Mouse (Mus musculus) liver, embryonic 12.5 days (tissue): ENCODE measurements around the gene Polr1a. TPM values are rescaled to one million over a fixed set of nuclear protein-coding genes. Genes with fewer than 3 reads are reported as not detected.

Experiments
- ATAC-seq: fragments of 200-750 bp; cut with Nextera tagmentation; 2 replicates; pipeline ENCODE4 v1.8.0; 2017; ENCODE audit warnings: moderate number of reproducible peaks, mild to moderate bottlenecking, moderate library complexity
- H3K27ac ChIP-seq: fragments of 300-500 bp; sonication (generic); 2 replicates; pipeline ENCODE4 v1.5.1; 2016; ENCODE audit warnings: mild to moderate bottlenecking
- H3K27me3 ChIP-seq: fragments of 300-500 bp; sonication (generic); replicated peaks from 2 replicates; pipeline ENCODE4 v1.6.1; 2016; ENCODE audit warnings: mild to moderate bottlenecking, moderate library complexity
- H3K36me3 ChIP-seq: fragments of 300-500 bp; sonication (generic); 2 replicates; pipeline ENCODE4 v1.6.1; 2016; ENCODE audit warnings: mild to moderate bottlenecking, moderate library complexity
- H3K4me1 ChIP-seq: fragments of 300-500 bp; sonication (generic); 2 replicates; pipeline ENCODE4 v1.6.1; 2016
- H3K4me2 ChIP-seq: fragments of 300-500 bp; sonication (generic); 2 replicates; pipeline ENCODE4 v1.6.1; 2016; ENCODE audit warnings: mild to moderate bottlenecking, moderate library complexity
- H3K4me3 ChIP-seq: fragments of 300-500 bp; sonication (generic); 2 replicates; pipeline ENCODE4 v1.5.1; 2016; ENCODE audit warnings: mild to moderate bottlenecking, moderate library complexity
- H3K9ac ChIP-seq: fragments of 300-500 bp; sonication (generic); 2 replicates; pipeline ENCODE4 v1.6.1; 2016; ENCODE audit warnings: mild to moderate bottlenecking, moderate library complexity
- H3K9me3 ChIP-seq: fragments of 300-500 bp; sonication (generic); replicated peaks from 2 replicates; pipeline ENCODE4 v1.6.1; 2016; ENCODE audit warnings: mild to moderate bottlenecking, moderate library complexity
- WGBS: fragments of 180-500 bp; shearing (Covaris S2); methylation state at CpG from one replicate; pipeline ENCODE4 v1.1.7; 2016; ENCODE audit not compliant: insufficient replicate concordance; 5-methylcytosine and 5-hydroxymethylcytosine counted together
- polyA plus RNA-seq: library from polyadenylated mRNA; unstranded; fragments of >200 nt; fragmentation: Nextera tagmentation; extraction: Ambion mirVana; gene quantifications from 2 replicates; pipeline ENCODE4 v1.2.1, GENCODE M21; 2016

Gene Polr1a
- polyA plus RNA-seq, 1 experiment from 2014 or later = 33.0 TPM

DNA sequence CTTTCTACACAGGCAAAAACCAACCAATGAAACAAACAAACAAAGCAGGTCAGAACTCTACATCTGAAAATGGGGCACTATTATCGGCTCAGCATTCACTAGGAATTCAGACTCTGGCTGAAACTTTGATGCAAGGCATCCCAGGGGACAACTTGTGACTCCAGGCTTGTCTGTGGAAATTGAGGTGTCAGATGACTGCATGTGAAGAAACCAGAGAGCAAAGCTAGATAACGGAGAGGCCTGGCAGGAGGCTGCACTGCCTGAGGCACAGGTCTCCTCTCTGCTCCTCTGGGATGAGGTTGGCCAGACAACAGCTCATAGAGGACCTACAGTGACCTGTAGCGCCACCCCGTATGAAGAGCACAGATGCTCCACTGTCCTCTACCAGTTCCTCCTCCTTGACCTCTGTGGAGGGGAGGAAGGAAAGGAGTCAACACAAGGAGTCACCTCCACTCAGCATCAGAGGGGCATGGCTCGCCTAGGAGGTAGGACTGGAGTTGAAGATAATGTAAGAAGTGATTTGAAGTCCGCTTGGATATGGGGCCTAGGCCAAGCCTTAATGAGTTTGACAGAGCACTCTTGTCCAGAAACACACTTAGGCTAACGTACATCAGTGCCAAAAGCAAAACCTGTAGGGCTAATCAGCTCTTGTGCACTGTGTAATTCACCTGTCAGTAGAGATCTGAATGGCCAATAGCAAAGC, 78.8 kb downstream of the Polr1a start:
- ATAC-seq = no peak
- H3K9me3 ChIP-seq = no peaks in the 10 kb centered on the region
- H3K4me1 ChIP-seq = peaks cover 23% of the 10 kb centered on the region
- peaks cover 6% of the 10 kb centered on the region for H3K27me3 ChIP-seq
- WGBS = 61% methylated on average over 7 of the region's 7 CpGs
- H3K4me3 ChIP-seq = no peak overlapping the region
- H3K4me2 ChIP-seq = no peak overlapping the region
- H3K27ac ChIP-seq = no peak overlapping the region
- no peak overlapping the region for H3K9ac ChIP-seq
- H3K36me3 ChIP-seq = no peaks in the 10 kb centered on the region

DNA sequence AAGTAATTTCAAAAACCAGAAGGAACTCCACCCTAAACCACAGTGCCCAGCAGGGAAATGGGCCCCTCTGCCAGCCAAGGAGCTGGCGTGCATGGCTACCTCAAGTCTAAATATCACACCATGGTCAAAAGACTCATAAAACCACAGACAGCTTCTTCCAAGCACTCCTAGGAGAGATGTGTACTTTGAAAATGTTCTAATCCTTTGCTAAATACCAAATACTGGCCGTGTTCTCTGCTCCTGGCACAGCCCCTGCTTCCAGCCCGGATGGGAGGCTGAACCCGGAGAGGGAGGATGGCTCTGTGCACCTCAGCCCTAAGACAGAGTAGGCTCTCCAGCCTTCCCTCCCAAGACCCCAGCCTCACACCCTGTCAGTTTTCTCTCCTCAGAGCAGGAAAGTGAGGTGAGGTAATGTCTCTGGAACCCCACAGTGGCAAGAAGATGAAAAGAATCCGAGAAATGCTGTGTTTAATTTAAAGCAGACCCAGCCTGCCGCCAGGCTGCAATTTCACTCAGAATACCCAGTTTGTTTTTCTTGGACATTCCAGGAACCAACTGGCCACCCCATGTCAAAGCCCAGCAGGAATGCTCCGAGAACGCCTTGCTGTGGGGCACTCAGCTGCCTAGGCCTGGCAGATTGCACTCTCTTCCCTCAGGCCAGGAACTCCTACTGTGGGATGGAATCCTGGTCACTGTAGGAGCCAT, 80.9 kb downstream of the Polr1a start:
- Histone ChIP-seq H3K36me3 (no peaks in the 10 kb centered on the region), H3K4me1 (peaks cover 23% of the 10 kb centered on the region), H3K27ac (peak overlapping the region; percentile 3), H3K4me3 (no peak overlapping the region), H3K9me3 (no peaks in the 10 kb centered on the region), H3K4me2 (no peak overlapping the region), H3K27me3 (peaks cover 6% of the 10 kb centered on the region), H3K9ac (no peak overlapping the region)
- WGBS = 58% methylated on average over 8 of the region's 8 CpGs
- no peak for ATAC-seq

DNA sequence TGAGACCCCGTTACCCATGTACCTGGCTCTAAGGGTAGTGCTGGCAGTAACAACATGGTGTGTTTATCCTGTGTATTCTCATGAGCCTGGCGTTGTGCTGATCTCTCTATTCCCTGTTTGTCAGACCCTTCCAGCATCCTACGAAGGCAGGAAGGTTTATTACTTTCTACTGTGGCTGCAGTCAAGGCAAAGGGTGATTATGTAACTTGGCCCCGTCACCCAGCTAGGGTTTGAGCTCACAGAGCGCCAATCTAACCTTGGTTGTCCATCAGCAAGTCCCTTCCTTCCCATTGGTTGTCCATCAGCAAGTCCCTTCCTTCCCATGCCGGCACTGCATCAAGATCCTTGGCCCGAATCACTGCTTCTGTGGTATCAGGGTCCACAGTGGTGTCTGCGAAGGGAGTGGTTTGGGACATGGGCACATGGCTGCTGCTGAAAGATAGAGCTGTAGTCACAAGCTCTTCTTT, 81.6 kb downstream of the Polr1a start:
- WGBS = 45% methylated on average over 8 of the region's 8 CpGs
- H3K27me3 ChIP-seq = peaks cover 6% of the 10 kb centered on the region
- H3K36me3 ChIP-seq = no peaks in the 10 kb centered on the region
- H3K27ac ChIP-seq = peak overlapping the region; percentile 23
- no peak overlapping the region for H3K9ac ChIP-seq
- peaks cover 23% of the 10 kb centered on the region for H3K4me1 ChIP-seq
- H3K9me3 ChIP-seq = no peaks in the 10 kb centered on the region
- ATAC-seq = no peak
- H3K4me3 ChIP-seq = no peak overlapping the region
- no peak overlapping the region for H3K4me2 ChIP-seq

DNA sequence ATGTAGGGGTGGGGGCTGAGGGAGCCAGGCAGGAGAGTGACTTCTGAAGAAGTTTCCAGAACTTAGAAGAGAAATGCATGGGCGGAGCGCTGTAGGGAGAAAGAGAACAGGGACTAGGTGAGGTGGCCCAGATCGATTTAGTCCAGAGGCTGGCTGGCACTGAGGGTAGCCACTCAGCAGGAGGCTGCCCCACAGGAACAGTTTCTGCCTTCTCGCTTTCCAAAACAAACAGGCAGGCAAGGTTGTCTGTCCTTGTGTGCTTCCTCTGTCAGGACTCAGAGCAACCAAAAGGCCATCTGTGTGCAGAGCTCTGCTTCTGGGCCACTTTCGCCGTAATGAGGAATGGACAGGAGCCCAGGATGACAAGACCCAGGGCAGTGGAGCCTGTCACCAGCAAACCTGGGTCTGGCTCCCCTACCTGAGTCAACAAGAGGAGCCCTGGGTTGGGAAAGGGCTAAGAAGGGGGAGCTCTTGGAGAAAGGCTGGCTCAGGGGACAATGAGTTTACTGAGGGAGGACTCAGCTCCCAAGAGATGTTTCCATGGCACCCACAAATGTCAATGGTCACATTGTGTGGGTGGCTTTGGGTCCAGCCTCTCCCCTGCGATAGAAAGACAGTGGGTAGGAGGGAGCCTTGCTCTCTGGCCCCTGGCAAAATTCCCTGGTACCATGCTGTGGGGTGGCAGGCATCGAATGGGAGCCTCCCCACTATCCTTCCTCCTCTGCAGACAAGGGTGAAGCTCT, 82.5 kb downstream of the Polr1a start:
- ATAC-seq = no peak
- no peak overlapping the region for H3K9ac ChIP-seq
- peaks cover 6% of the 10 kb centered on the region for H3K27me3 ChIP-seq
- H3K4me1 ChIP-seq = peaks cover 23% of the 10 kb centered on the region
- no peak overlapping the region for H3K4me2 ChIP-seq
- no peak overlapping the region for H3K4me3 ChIP-seq
- H3K27ac ChIP-seq = 0 out of 2 replicates have a peak overlapping the region, but pooled peaks have one; percentile 12
- 62% methylated on average over 8 of the region's 8 CpGs for WGBS
- H3K9me3 ChIP-seq = no peaks in the 10 kb centered on the region
- H3K36me3 ChIP-seq = no peaks in the 10 kb centered on the region

DNA sequence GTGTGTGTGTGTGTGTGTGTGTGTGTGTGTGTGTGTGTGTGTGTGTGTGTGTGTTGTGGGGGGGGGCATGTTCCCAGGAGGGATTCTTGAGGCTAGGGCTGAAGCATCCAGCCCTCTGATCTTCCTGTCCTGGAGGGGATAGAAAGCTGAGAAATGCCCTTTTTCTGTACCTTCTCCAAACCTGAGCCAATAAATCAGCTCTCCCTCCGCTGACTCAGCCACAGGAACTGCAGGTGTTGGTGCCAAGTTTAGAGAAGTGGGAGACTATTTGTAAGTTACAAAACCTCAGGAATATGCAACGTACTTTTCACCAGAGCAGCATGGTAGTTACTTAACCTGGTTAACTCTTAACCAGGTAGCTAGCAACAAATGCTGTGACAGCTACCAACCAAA, 83.1 kb downstream of the Polr1a start:
- WGBS = 51% methylated on average over 2 of the region's 2 CpGs
- Histone ChIP-seq H3K4me3 (no peak overlapping the region), H3K9me3 (no peaks in the 10 kb centered on the region), H3K27me3 (peaks cover 6% of the 10 kb centered on the region), H3K4me2 (no peak overlapping the region), H3K36me3 (no peaks in the 10 kb centered on the region), H3K4me1 (peaks cover 23% of the 10 kb centered on the region), H3K9ac (no peak overlapping the region), H3K27ac (no peak overlapping the region)
- ATAC-seq = no peak

DNA sequence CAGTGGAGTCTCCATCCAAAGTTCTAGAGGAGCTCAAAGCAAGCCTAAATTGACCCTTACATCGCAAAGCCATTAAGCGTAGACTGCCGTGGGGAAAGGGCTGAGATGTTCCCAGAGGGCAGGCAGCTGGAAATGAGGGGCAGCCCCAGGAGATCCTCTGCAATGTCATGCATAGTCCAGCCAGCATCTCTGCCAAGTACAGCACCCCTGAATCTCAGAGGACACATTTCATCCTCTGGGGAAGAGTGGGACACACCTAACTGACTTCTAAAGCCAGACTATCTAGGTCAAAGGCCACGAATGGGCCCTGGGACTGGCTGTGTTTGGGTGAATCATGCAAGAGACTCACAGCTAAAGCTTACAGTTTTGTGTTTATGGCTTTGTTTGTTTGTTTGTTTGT, 85.2 kb downstream of the Polr1a start:
- Histone ChIP-seq H3K9me3 (no peaks in the 10 kb centered on the region), H3K36me3 (no peaks in the 10 kb centered on the region), H3K27ac (no peak overlapping the region), H3K4me1 (peaks cover 23% of the 10 kb centered on the region), H3K9ac (no peak overlapping the region), H3K4me3 (no peak overlapping the region), H3K4me2 (no peak overlapping the region), H3K27me3 (peaks cover 6% of the 10 kb centered on the region)
- 78% methylated on average over 4 of the region's 4 CpGs for WGBS
- ATAC-seq = no peak

DNA sequence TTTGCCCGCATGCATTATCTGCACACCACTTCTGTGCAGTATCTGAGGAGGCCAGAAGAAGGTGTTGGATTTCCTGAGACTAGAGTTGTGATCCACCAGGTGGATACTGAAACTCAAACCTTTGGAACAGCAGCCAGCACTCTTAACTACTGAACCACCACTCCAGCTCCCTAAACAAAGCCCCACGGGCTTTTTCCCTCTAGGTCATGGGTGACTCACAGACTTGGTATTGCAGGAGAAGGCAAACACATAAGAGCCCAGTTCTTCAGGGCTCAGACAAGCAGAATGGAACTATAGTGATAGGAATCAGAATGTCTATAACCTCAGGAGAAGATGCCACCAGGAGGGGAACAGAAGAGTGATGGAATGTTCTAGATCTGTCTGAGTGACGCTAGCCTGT, 86.2 kb downstream of the Polr1a start:
- Histone ChIP-seq H3K27ac (no peak overlapping the region), H3K9ac (no peak overlapping the region), H3K4me1 (peaks cover 14% of the 10 kb centered on the region), H3K36me3 (no peaks in the 10 kb centered on the region), H3K4me2 (no peak overlapping the region), H3K9me3 (no peaks in the 10 kb centered on the region), H3K4me3 (no peak overlapping the region), H3K27me3 (peaks cover 6% of the 10 kb centered on the region)
- ATAC-seq = no peak
- 72% methylated on average over 3 of the region's 3 CpGs for WGBS

DNA sequence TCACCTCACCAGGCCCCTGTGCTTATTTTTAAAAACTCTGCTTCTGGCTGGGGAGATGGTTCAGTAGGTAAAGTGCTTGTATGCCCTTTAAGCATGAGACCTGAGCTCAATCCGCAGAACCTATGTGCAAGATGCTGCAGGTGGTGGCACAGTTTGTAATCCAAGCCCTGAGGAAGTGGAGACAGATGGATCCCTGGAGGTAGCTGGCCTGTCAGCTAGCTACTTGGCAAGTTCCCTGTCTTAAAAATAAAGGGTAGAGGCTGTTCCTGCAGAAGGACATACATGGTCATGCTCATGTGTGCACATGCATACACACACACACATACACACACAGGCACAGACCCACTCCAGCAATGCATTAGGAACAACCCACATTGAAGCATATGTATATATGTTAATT, 88.4 kb downstream of the Polr1a start:
- H3K4me1 ChIP-seq = no peaks in the 10 kb centered on the region
- no peak overlapping the region for H3K27ac ChIP-seq
- H3K36me3 ChIP-seq = no peaks in the 10 kb centered on the region
- H3K9me3 ChIP-seq = no peaks in the 10 kb centered on the region
- WGBS = 71% methylated on average over 1 of the region's 1 CpGs
- no peak overlapping the region for H3K9ac ChIP-seq
- no peak for ATAC-seq
- no peak overlapping the region for H3K4me3 ChIP-seq
- no peaks in the 10 kb centered on the region for H3K27me3 ChIP-seq
- no peak overlapping the region for H3K4me2 ChIP-seq

DNA sequence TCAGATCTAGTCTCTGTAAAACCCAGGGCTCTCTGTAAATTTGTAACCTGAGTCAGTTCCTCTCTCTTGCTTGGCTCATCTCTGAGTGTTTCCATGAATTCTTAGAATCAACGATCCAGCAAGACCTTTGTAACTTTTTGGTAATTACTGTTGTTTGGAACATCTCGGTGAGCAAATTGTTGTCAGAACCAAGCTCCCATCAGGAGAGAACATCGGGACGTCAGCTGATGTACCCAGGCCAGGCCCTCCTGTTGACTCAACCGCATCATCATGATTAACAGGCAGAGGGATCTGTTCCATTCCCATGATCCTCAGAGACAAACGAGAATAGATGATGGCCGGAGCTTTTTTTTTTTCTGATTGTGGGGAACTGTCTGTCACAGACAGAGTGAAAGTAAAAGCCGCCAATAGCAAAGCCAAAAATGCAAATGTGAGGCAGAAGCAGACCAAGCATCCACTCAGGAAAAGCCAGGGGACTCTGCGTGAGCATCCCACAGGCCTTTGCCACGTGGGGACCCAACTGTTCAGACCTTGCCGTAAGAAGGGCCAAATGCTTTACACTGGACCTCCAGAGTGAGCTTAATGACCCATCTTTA, 91.2 kb downstream of the Polr1a start:
- WGBS = 74% methylated on average over 11 of the region's 11 CpGs
- ATAC-seq = no peak
- Histone ChIP-seq H3K9ac (no peak overlapping the region), H3K27ac (no peak overlapping the region), H3K36me3 (no peaks in the 10 kb centered on the region), H3K9me3 (no peaks in the 10 kb centered on the region), H3K4me2 (no peak overlapping the region), H3K27me3 (no peaks in the 10 kb centered on the region), H3K4me1 (no peaks in the 10 kb centered on the region), H3K4me3 (no peak overlapping the region)

DNA sequence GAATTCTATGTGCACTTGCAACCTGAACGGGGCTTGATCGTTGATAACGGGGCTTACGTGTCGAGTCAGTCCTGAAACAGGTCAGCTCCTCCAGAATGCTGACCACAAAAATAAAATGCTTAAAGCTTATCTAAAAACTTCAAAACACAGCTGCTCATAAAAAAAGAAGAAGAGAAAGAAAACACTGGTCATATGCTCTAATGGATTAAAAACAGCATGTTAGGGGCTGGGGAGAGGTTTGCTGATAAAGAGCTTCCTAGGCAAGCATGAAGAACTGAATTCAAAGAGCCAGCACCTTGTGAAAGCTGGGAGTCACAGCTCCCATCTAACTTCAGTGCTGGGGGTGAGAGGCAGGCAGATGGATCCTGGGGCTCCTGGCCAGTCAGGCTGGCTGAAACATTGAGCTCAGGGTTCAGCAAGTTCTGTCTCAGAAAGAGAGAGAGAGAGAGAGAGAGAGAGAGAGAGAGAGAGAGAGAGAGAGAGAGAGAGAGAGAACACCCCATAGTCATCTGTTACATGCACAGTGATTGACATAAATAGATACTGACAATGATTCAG, 92.4 kb downstream of the Polr1a start:
- no peak overlapping the region for H3K4me3 ChIP-seq
- no peaks in the 10 kb centered on the region for H3K27me3 ChIP-seq
- WGBS = 40% methylated on average over 5 of the region's 5 CpGs
- H3K4me2 ChIP-seq = no peak overlapping the region
- H3K36me3 ChIP-seq = no peaks in the 10 kb centered on the region
- ATAC-seq = no peak
- no peak overlapping the region for H3K27ac ChIP-seq
- no peak overlapping the region for H3K9ac ChIP-seq
- no peaks in the 10 kb centered on the region for H3K9me3 ChIP-seq
- H3K4me1 ChIP-seq = no peaks in the 10 kb centered on the region

DNA sequence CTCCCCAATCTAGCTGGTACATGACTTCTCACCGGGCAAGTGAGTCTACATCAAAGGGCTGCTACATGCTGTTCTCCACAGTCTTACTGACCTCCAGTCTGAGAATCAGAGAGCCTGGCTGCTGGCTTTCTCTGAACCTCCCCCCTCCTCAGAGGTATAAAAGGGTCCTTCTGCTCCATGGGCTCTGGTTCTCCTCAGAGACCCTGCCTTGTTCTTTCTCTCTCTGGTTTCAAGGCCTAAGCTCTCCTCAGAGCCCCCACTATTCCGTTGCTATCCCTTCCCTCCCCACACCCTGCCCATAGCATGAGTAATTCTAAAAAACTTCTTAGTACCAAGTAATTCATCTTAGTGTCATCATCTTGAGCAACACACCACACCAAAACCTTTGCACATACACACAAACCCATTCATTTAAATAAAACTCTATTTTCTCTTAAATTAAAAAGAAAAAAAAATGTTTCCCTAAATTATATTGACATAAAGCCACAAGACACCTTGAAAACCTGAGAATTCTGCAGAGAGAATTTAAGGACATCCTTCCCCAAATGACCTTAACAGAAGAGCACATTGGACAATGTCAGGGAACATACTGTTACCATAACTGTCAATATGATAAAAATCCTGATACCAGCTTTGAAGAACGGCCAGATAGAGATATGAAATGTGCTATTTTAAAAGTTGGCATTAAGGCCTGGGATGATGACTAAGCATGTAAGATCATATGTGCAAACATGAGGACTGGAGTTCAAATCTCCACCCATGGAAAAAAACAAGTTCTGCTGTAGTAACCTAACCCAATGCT, 98.8 kb downstream of the Polr1a start:
- Histone ChIP-seq H3K4me1 (no peaks in the 10 kb centered on the region), H3K27me3 (no peaks in the 10 kb centered on the region), H3K9ac (no peak overlapping the region), H3K4me2 (no peak overlapping the region), H3K27ac (no peak overlapping the region), H3K4me3 (no peak overlapping the region), H3K36me3 (no peaks in the 10 kb centered on the region), H3K9me3 (no peaks in the 10 kb centered on the region)
- no peak for ATAC-seq
- WGBS = 63% methylated on average over 3 of the region's 3 CpGs
